Comparison of ENCODE assay signal across 9 mouse cellular contexts in the genomic region with DNA sequence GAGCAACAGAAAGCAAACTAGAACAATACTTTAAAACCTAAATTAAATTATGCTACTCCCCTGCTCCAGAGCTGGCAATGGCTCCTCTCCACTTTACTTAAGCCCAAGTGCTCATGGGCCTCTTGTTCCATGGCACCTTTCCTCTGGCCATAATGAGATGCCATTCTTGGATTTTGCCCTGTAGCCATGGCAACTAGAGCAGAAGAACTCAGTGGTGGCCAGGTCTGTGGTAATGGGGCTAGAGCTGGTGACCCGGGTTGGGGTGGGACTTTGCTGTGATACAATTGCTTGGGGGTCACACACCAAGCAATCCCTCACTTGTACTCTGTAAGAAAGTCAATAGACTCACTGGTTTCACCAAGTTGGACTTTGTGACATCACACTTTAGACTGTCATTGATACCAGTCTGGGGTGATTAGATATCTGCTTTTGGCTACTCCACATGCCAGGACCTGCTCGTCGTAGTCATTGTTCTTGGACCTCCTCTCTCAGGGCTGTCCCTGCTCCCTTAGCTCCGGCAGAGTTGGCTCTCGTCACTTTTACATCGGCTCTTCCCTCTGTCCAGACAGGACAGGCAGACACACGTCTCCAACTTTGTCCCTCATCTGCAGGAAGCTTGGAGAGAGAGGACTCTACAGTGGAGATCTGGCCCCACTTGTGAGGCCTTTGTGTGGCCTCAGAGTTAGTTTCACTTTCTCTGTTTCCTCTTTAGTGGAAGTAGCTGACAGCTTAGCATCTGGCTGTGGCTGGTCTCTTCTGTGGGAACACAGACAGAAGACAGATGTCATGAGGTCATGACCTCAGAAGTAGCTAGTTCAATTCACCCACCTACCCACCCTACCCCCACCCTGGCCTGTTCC. TPM values are rescaled to one million over a fixed set of nuclear protein-coding genes. Genes with fewer than 3 reads are reported as not detected.
DNase-seq lines count a peak whose midpoint lies in the region; ATAC-seq lines count a peak whose summit lies in the region.
"Had no signal": no experiment of that assay in that cellular context is flagged by ENCODE, and none has a peak within 500 bp of the region (broad histone marks: within the 10 kb centered on the region; RNA-seq: fewer than 3 reads in every experiment).

No protein-coding gene starts in this region.

- WGBS in hindbrain, embryonic 12.5 days, result 38% methylated on average over 7 of the region's 7 CpGs

- H3K4me2 ChIP-seq in hindbrain, embryonic 12.5 days (replicated peaks), result no peak overlapping the region
- H3K4me2 ChIP-seq: embryonic facial prominence, embryonic 15.5 days had no signal

- no peaks in the 10 kb centered on the region for H3K27me3 ChIP-seq in hindbrain, embryonic 12.5 days
- H3K27me3 ChIP-seq: embryonic facial prominence, embryonic 15.5 days had no signal

- ATAC-seq in erythroid progenitor cell, adult 5-6 weeks (replicated peaks; ENCODE audit: low FRiP score, poor library complexity, severe bottlenecking), result 0 out of 2 replicates have a peak, but pooled peaks have one; percentile 28
- ATAC-seq in hindbrain, embryonic 12.5 days (ENCODE audit: low FRiP score), result no peak

- H3K9ac ChIP-seq in hindbrain, embryonic 12.5 days, result no peak overlapping the region
- H3K9ac ChIP-seq: embryonic facial prominence, embryonic 15.5 days had no signal

- H3K4me3 ChIP-seq in hindbrain, embryonic 12.5 days, result no peak overlapping the region
- H3K4me3 ChIP-seq: embryonic facial prominence, embryonic 15.5 days had no signal

- H3K36me3 ChIP-seq in hindbrain, embryonic 12.5 days, result no peaks in the 10 kb centered on the region
- H3K36me3 ChIP-seq: embryonic facial prominence, embryonic 15.5 days had no signal

- H3K9me3 ChIP-seq in hindbrain, embryonic 12.5 days (replicated peaks), result no peaks in the 10 kb centered on the region
- H3K9me3 ChIP-seq: embryonic facial prominence, embryonic 15.5 days had no signal

- DNase-seq in embryo, embryonic 10 days (ENCODE audit: low spot score), result peak; percentile 74
- no peak for DNase-seq in embryo, embryonic 9.5 days (ENCODE audit: extremely low spot score)
- DNase-seq in kidney, postnatal 25 days, result peak; percentile 46 to 72
- peak; percentile 70 for DNase-seq in naive thymus-derived CD4-positive, alpha-beta T cell, adult 2 months (ENCODE audit: low read depth)
- no peak for DNase-seq in frontal cortex, adult 2 months (ENCODE audit: extremely low spot score in 1 of 2, low spot score in 1 of 2)
- no peak for DNase-seq in left cerebral cortex, adult 9 months (ENCODE audit: low spot score in 2 of 2)

- no peak overlapping the region for H3K27ac ChIP-seq in hindbrain, embryonic 12.5 days
- H3K27ac ChIP-seq: embryonic facial prominence, embryonic 15.5 days had no signal

- peaks cover 6% of the 10 kb centered on the region for H3K4me1 ChIP-seq in hindbrain, embryonic 12.5 days
- H3K4me1 ChIP-seq: embryonic facial prominence, embryonic 15.5 days had no signal

RNA-seq across cellular contexts. Expression of a gene that starts 13.4 kb away (rescaled TPM):
- total RNA-seq in erythroid progenitor cell, adult 5-6 weeks (2015; ENCODE audit: low replicate concordance), result 16.3 and 27.4 TPM in 2 replicates
- 23.0 and 33.9 TPM in 2 replicates for total RNA-seq in erythroid progenitor cell, adult 5-6 weeks (2017; ENCODE audit: low replicate concordance)
- polyA plus RNA-seq in frontal cortex, adult 2 months (2012; rRNA removed), result 11.2 and 11.3 TPM in 2 replicates
- 9.9 and 11.1 TPM in 2 replicates for polyA plus RNA-seq in hindbrain, embryonic 12.5 days (2016; fragmentation: Nextera tagmentation; extraction: Ambion mirVana)

Comparison
In these comparisons a context has a peak if more than half of its experiments do, and no peak if none do; other contexts are left out.
1. DNase-seq: peak in embryo, embryonic 10 days (single experiment), kidney, postnatal 25 days (2 of 2) and naive thymus-derived CD4-positive, alpha-beta T cell, adult 2 months (single experiment); none in embryo, embryonic 9.5 days (single experiment), frontal cortex, adult 2 months (0 of 2) and left cerebral cortex, adult 9 months (0 of 2).